Mouse (Mus musculus) limb, embryonic 12.5 days (tissue): ENCODE data around the gene Zmiz1. TPM values are rescaled to one million over a fixed set of nuclear protein-coding genes. Genes with fewer than 3 reads are reported as not detected.

Experiments used
- ATAC-seq: fragments of 200-750 bp; cut with Nextera tagmentation; 2 replicates; pipeline ENCODE4 v1.8.0; 2017; ENCODE audit warnings: low read depth, moderate TSS enrichment; ENCODE audit not compliant: insufficient number of reproducible peaks, insufficient read depth, low FRiP score, low TSS enrichment
- H3K27ac ChIP-seq: fragments of 300-500 bp; sonication (generic); 2 replicates; pipeline ENCODE4 v1.5.1; 2016; ENCODE audit warnings: mild to moderate bottlenecking, moderate library complexity
- H3K27me3 ChIP-seq: fragments of 300-500 bp; sonication (generic); 2 replicates; pipeline ENCODE4 v1.6.1; 2016; ENCODE audit warnings: mild to moderate bottlenecking, moderate library complexity
- H3K36me3 ChIP-seq: fragments of 300-500 bp; sonication (generic); 2 replicates; pipeline ENCODE4 v1.6.1; 2016; ENCODE audit warnings: mild to moderate bottlenecking, moderate library complexity
- H3K4me1 ChIP-seq: fragments of 300-500 bp; sonication (generic); replicated peaks from 2 replicates; pipeline ENCODE4 v1.6.1; 2016
- H3K4me2 ChIP-seq: fragments of 300-500 bp; sonication (generic); 2 replicates; pipeline ENCODE4 v1.6.1; 2016; ENCODE audit warnings: mild to moderate bottlenecking, moderate library complexity
- H3K4me3 ChIP-seq: fragments of 300-500 bp; sonication (generic); replicated peaks from 2 replicates; pipeline ENCODE4 v1.5.1; 2016; ENCODE audit warnings: mild to moderate bottlenecking
- H3K9ac ChIP-seq: fragments of 300-500 bp; sonication (generic); replicated peaks from 2 replicates; pipeline ENCODE4 v1.6.1; 2016; ENCODE audit warnings: mild to moderate bottlenecking, moderate library complexity
- H3K9me3 ChIP-seq: fragments of 300-500 bp; sonication (generic); 2 replicates; pipeline ENCODE4 v1.6.1; 2016; ENCODE audit warnings: mild to moderate bottlenecking, moderate library complexity
- WGBS: fragments of 180-500 bp; shearing (Covaris S2); methylation state at CpG from one replicate; pipeline ENCODE4 v1.1.7; 2016; 5-methylcytosine and 5-hydroxymethylcytosine counted together
- polyA plus RNA-seq: library from polyadenylated mRNA; unstranded; fragments of >200 nt; fragmentation: Nextera tagmentation; extraction: Ambion mirVana; gene quantifications from 2 replicates; pipeline ENCODE4 v1.2.1, GENCODE M21; 2016

The Zmiz1 gene
- polyA plus RNA-seq, 1 experiment from 2014 or later = 53.4 TPM

DNA sequence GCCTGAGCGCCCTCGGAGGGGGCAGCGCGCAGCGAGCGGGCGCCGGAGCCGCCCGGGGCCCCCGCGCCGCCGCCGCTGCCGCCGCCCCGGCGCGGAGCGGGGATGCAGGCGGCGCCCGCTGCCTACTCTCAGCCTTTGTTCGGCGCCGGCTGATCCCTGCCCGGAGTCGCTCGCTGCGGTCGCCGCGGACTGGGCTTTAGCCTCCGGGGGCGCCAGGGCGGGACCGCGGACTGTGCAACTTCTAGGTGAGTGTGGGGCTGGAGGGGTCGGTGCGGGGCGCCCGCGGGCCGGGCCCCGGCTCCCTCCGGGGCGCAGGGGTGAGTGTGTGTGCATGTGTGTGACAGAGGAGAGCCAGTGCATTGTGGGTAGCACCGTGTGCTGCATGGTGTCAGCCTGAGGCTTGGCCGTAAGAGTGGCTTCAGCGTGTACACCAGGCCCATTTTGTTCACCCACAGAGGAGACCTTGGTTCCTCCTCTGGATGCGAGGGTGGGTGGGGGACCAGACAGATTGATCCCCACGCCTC lies 149.0 kb downstream of the Zmiz1 start:
- WGBS = under 1% methylated on average over 49 of the region's 53 CpGs
- H3K36me3 ChIP-seq = peaks cover 23% of the 10 kb centered on the region
- peaks cover 88% of the 10 kb centered on the region for H3K4me1 ChIP-seq
- peak overlapping the region; percentile 90 for H3K9ac ChIP-seq
- H3K4me3 ChIP-seq = peak overlapping the region; percentile 82
- no peaks in the 10 kb centered on the region for H3K27me3 ChIP-seq
- H3K27ac ChIP-seq = peak overlapping the region; percentile 97
- peak overlapping the region; percentile 96 for H3K4me2 ChIP-seq
- ATAC-seq = peak; percentile 64
- H3K9me3 ChIP-seq = no peaks in the 10 kb centered on the region

DNA sequence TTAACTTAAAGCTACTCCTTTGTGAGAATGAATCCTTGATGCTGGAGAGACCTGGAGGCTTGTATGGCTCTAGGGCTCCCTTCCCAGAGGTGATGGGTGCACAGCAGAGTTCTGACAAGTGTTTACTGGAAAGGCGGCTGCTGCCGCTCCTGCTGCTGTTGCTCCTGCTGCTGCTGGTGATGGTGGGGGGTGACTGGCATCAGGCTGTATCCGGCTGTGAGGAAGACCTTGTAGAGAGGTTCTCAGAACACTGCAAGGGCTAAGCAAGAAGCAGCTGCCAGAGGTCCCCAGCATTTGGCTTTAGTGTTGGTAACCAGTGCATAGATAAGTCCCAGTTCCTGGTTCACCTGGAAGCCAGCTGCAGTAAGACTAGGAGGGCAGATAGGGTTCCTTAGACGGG lies 149.6 kb downstream of the Zmiz1 start:
- ATAC-seq = no peak
- Histone ChIP-seq H3K9ac (peak overlapping the region; percentile 90), H3K27ac (peak overlapping the region; percentile 97), H3K9me3 (no peaks in the 10 kb centered on the region), H3K4me1 (peaks cover 82% of the 10 kb centered on the region), H3K36me3 (peaks cover 23% of the 10 kb centered on the region), H3K4me3 (peak overlapping the region; percentile 82), H3K27me3 (no peaks in the 10 kb centered on the region), H3K4me2 (peak overlapping the region; percentile 96)
- 12% methylated on average over 4 of the region's 4 CpGs for WGBS

DNA sequence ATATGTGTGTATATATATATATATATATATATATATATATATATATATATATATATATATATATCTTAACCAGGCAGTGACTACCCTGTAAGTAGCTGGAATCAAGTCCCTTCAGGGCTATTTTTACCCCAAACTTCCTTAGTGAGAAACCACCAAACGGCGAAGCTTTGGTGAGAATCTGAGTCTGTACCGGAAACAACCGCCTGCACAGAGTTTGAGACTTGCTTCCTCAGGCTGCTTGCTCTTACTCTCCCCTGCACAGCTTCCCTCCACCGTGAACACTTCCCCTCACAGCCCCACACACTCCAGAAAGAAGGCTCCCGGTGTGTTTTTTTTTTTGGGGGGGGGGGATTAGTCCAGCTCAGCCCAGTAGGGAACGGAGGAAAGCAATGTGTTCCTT lies 150.4 kb downstream of the Zmiz1 start:
- H3K36me3 ChIP-seq = peaks cover 23% of the 10 kb centered on the region
- H3K9ac ChIP-seq = no peak overlapping the region
- 81% methylated on average over 7 of the region's 7 CpGs for WGBS
- H3K27ac ChIP-seq = no peak overlapping the region
- no peaks in the 10 kb centered on the region for H3K9me3 ChIP-seq
- peak overlapping the region; percentile 19 for H3K4me2 ChIP-seq
- H3K4me3 ChIP-seq = no peak overlapping the region
- H3K4me1 ChIP-seq = peaks cover 81% of the 10 kb centered on the region
- ATAC-seq = no peak
- no peaks in the 10 kb centered on the region for H3K27me3 ChIP-seq

DNA sequence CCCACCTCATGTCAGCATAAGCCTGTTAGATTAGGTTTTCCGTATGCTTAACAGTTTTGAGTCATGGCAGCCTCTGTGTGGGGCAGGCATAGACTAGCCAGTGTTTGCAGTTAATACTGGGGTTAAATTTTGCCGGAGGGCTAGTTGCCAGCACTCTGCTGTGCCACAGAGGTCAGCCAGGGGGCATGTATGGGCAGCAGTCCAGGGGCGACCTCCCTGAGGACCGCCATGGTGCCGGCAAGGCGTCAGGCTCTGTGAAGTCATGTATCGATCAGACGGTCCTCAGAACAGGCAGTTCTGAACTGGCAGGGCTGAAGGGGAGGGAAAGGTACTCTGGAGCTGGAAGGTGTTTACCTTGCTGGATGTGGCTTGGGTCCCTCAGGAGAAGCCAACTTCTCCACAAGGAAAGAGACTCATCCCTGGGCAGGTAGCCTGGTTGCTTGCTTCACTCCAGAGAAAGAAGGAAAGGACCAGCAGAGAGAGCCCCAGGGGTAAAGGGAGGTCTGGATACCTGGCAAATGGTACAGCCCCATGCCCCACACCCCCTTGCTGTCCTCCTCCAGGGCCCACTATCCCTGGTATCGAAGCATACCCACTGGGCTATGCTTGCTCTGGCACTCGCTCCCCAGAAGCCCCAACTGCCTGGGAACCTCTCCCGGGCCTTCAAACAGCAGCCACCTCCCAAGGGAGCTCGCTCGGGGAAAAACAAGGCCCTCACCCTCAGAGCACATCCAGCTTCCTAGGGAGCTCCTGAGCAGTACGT lies 151.6 kb downstream of the Zmiz1 start:
- Histone ChIP-seq H3K4me1 (peaks cover 81% of the 10 kb centered on the region), H3K27me3 (no peaks in the 10 kb centered on the region), H3K4me3 (0 out of 2 replicates have a peak overlapping the region, but pooled peaks have one; percentile 5), H3K9ac (peak overlapping the region; percentile 32), H3K4me2 (peak overlapping the region; percentile 19), H3K9me3 (no peaks in the 10 kb centered on the region), H3K36me3 (peaks cover 34% of the 10 kb centered on the region), H3K27ac (peak overlapping the region; percentile 67)
- 50% methylated on average over 14 of the region's 14 CpGs for WGBS
- no peak for ATAC-seq

DNA sequence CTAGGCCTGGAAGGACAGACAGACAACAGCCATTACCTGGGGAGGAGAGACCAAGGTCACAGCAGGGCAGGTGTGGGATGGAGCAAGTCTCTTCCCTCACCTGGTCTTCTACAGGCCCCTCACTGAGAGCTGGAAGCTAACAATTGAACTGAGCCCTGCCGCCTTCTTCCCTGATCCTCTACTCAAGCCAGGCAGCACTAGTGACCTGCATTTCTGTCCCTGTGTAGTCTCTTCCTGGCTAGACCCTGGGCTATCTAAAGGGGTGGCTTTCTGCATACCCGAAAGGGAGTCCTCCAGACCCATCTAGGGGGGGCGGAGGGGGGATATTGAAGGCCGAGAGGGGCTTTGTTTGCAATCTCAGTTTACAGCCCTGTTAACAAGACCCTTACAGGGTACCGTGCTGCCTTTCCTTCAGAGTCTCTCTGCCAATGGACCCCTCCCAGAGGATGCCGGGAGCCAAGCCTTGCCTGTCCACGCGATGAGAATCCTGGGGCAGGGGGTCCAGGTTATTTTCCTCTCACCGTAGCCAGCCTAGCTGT lies 152.2 kb downstream of the Zmiz1 start:
- H3K4me2 ChIP-seq = peak overlapping the region; percentile 19
- no peak overlapping the region for H3K4me3 ChIP-seq
- no peaks in the 10 kb centered on the region for H3K9me3 ChIP-seq
- H3K36me3 ChIP-seq = peaks cover 41% of the 10 kb centered on the region
- peak overlapping the region; percentile 67 for H3K27ac ChIP-seq
- WGBS = 32% methylated on average over 9 of the region's 9 CpGs
- H3K27me3 ChIP-seq = no peaks in the 10 kb centered on the region
- H3K4me1 ChIP-seq = peaks cover 80% of the 10 kb centered on the region
- H3K9ac ChIP-seq = peak overlapping the region; percentile 32; the same call in 1 of the 2 replicates
- no peak for ATAC-seq

DNA sequence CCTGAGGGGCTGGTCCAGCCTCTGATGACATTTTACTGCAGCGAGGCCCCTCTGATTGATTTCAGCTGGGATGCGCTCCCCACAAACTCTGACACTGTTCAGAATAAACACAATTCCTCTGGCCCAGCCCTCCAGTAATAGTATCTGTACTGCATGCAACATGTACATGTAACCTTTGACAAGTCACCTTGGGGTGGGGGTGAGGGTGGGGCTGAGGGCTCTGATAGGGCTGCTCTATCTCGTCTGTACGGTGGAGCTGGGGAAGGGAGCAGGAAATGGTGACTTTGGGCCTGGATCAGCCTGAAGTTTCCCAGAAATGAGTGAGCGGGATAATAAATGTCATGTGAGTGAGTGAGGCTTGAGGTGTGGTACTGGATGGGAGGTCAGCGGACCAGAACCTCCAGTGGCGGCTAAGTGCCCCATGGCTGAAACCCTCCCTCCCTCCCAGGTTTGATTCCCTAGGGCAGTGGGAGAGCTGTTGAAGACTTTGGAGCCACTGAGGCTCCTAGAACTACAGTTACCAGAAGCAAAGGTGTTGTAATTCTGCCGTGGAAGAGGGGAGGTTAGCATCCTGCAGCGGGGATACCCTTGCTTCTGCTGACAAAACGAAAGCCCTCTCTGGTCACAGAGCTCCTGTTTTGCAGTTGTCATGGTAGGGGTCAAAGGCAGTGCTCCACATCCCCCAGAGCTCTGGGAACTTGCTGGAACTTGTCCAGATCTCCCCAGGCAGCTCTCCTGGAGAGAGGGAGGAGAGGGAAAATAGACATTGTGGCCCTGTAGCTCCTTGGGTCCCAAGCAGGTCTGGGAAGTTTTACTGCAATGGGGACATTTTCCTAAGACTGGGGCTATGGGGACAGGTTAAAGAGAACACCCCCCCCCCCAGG lies 153.1 kb downstream of the Zmiz1 start:
- H3K9me3 ChIP-seq = no peaks in the 10 kb centered on the region
- H3K36me3 ChIP-seq = peaks cover 48% of the 10 kb centered on the region
- H3K4me1 ChIP-seq = peaks cover 72% of the 10 kb centered on the region
- no peak overlapping the region for H3K9ac ChIP-seq
- 0 out of 2 replicates have a peak overlapping the region, but pooled peaks have one; percentile 19 for H3K4me2 ChIP-seq
- H3K27me3 ChIP-seq = no peaks in the 10 kb centered on the region
- ATAC-seq = no peak
- H3K27ac ChIP-seq = peak overlapping the region; percentile 67
- no peak overlapping the region for H3K4me3 ChIP-seq
- 67% methylated on average over 10 of the region's 10 CpGs for WGBS

DNA sequence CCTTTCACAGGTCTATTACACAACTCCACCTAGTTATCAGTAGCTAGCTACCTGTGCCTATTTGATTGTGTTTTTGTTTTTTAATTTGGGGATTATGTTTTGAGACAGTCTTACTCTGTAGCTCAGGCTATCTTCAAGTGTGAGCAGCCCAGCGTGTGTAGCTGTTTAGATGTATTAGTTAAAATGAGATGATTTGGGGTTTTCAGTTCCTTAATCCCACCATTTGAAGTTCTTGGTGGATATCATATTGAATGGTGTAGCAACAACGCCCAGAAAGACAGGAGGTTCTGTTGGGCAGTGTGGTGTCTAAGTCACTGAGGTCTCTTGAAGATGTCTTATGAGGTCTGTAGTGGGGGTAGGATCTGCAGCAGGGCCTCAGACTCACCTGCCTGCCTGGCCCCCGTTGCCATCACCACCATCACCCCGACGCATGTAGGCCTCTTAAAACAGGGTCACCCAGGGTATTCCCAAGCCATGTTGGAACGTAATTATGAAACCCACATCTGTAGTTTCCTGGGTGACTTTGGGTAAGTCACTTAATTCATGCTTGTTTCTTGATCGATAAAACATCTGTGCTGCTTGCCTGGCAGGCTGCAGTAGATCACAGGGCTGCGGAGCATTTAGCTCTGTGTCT lies 155.1 kb downstream of the Zmiz1 start:
- Histone ChIP-seq H3K9me3 (no peaks in the 10 kb centered on the region), H3K36me3 (peaks cover 66% of the 10 kb centered on the region), H3K4me1 (peaks cover 67% of the 10 kb centered on the region), H3K9ac (no peak overlapping the region), H3K27me3 (no peaks in the 10 kb centered on the region), H3K27ac (no peak overlapping the region), H3K4me3 (no peak overlapping the region), H3K4me2 (no peak overlapping the region)
- no peak for ATAC-seq
- WGBS = 85% methylated on average over 8 of the region's 8 CpGs

DNA sequence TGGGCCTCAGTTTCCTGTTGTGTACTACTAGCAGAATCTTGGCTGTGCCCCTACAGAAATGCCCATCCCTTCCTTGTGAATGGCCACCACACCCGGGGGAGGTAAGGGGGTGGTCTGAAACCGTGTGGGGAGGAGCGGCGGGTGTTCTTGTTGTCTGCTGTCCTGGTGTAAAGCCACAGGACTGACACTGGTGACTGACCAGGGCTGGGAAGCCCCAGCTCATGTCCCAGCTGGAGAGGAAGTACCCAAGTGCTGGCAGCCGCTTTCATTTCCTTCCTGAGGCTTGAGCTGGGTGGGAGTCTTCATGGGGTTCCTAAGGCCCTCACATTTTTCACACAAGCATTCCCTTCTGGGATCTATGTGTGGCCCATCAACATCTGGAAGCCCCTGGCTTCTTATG lies 155.7 kb downstream of the Zmiz1 start:
- Histone ChIP-seq H3K9ac (no peak overlapping the region), H3K27ac (no peak overlapping the region), H3K36me3 (peaks cover 72% of the 10 kb centered on the region), H3K4me2 (no peak overlapping the region), H3K27me3 (no peaks in the 10 kb centered on the region), H3K4me3 (no peak overlapping the region), H3K9me3 (no peaks in the 10 kb centered on the region), H3K4me1 (peaks cover 68% of the 10 kb centered on the region)
- WGBS = 74% methylated on average over 5 of the region's 5 CpGs
- no peak for ATAC-seq

DNA sequence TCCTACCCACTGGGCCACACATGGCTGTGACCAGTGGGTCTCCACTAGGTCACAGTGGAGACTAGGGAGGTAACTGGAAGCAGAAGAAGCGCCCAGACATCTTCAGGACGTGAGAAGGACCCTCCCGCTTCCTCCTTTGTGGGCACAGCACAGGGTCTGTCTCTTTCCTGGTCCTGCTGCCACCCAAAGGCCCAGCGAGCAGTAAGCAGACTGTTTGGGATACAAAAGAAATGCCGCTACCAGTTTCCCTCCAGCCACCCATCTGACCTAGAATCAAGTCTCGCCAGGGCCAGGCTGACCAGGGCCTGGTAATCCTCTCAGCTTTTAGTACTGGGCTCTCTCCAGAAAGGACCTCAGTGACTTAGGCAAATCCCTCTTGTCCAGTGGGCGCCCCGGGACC lies 156.6 kb downstream of the Zmiz1 start:
- Histone ChIP-seq H3K4me1 (peaks cover 68% of the 10 kb centered on the region), H3K27ac (peak overlapping the region; percentile 3; the same call in 1 of the 2 replicates), H3K27me3 (no peaks in the 10 kb centered on the region), H3K9me3 (no peaks in the 10 kb centered on the region), H3K36me3 (peaks cover 77% of the 10 kb centered on the region), H3K4me2 (no peak overlapping the region), H3K4me3 (no peak overlapping the region), H3K9ac (no peak overlapping the region)
- no peak for ATAC-seq
- 87% methylated on average over 8 of the region's 8 CpGs for WGBS

DNA sequence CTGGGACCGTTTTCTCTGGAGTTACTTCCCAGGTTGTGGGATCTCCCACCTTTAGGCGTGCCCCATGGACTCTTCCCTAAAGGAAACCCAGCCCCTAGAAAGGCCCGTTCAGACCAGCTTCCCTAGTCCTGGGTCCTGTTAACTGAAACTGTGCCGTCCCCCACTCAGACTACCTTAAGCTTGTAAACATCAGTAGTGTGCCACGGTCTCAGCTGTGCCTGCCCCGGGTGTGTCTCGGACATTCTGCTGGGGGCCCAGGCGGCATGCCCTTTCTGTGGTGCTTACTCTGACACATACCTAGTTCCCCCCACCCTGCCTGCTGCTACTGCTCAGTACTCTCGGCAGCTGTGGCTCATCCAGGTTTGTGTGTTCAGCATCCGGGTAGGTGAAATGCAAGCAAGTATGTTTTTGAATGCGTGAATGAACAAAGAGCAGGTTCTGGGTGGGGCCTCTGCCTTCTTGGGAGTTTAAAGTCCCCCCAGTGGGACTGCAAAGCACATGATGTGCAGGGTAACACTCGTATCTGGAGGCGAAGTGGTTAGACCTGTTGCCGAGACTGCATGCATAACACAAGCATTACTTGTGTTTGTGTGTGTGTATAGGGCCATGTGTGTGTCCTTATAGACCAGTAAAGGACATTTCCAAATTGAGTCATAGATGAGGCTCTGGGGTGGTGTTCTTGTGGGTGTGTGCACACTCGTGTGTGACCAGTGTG lies 157.2 kb downstream of the Zmiz1 start:
- Histone ChIP-seq H3K36me3 (peaks cover 74% of the 10 kb centered on the region), H3K4me2 (no peak overlapping the region), H3K27ac (peak overlapping the region; percentile 3; the same call in 1 of the 2 replicates), H3K27me3 (no peaks in the 10 kb centered on the region), H3K9ac (no peak overlapping the region; the same call in 1 of the 2 replicates), H3K9me3 (no peaks in the 10 kb centered on the region), H3K4me3 (no peak overlapping the region), H3K4me1 (peaks cover 68% of the 10 kb centered on the region)
- WGBS = 83% methylated on average over 15 of the region's 15 CpGs
- ATAC-seq = no peak
